Mouse (Mus musculus): ENCODE measurements at regions not wholly inside any gene's neighbourhood (a gene's known extent, or its start where the extent isn't known, plus 50 kb on each side); places are given as distances from the start of the nearest gene placed in this dataset.

DNA sequence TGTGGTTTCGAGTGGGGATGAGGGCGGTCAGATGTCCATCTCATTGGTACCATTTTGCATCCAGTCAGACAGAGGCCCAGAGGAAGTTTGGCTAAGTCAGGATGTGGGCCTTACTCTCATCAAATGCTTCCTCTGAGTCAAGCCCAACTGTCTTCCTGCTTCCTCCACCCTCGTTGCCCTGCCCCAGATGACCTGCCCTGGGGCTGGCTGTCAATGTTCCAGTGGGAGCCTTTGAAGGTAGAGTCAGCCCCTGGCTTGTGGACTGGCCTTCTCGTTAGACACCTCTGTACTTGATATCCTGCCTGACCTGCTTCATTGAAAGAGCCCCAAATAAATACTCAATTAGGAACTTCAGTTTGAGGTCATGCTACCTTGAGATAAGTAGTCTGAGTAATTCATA is 179.4 kb downstream of the Plpp3 start:
- H3K4me2 ChIP-seq (ENCODE audit: low read length), result no peak overlapping the region
- no peaks in the 10 kb centered on the region for H3K36me3 ChIP-seq (ENCODE audit: control insufficient read depth, insufficient read depth, low read length)
- no peak overlapping the region for H3K27ac ChIP-seq (ENCODE audit: low read depth)
- ATAC-seq (replicated peaks; ENCODE audit: low FRiP score, low TSS enrichment, low read depth) (no peak), DNase-seq (ENCODE audit: low spot score) (no peak)
- no peaks in the 10 kb centered on the region for H3K27me3 ChIP-seq (replicated peaks; ENCODE audit: control insufficient read depth, insufficient read depth, low read length)
- no peaks in the 10 kb centered on the region for H3K9me3 ChIP-seq (ENCODE audit: control insufficient read depth, low read length)
- H3K4me1 ChIP-seq (replicated peaks; ENCODE audit: control insufficient read depth, insufficient read depth, low read length), result no peaks in the 10 kb centered on the region
- H3K4me3 ChIP-seq (ENCODE audit: low read depth, low read length), result no peak overlapping the region
- 79% methylated on average over 4 of the region's 4 CpGs for WGBS
- no peak overlapping the region for H3K9ac ChIP-seq (ENCODE audit: low read length)

DNA sequence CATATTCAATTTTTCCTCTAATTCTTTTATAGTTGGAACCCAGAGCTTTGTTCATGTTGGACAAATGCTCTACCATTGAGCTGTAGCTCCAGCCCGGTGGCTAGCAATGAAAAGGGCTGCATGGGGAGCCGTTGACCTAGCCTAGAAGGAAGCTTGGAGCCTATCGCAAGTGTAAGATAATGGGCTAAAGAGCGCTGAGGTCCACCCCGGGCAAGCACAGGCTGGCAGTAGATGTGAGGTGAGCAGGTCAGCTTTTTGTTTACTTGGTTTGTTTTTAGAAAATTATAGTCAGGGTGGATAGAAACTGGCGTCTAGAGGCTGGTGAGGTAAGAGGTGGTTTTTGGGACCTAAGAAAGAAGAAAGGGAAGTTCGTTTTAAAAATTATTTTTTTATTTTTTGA is 181.0 kb downstream of the Plpp3 start:
- no peak overlapping the region for H3K9ac ChIP-seq (ENCODE audit: low read length)
- H3K4me2 ChIP-seq (ENCODE audit: low read length), result no peak overlapping the region
- no peak overlapping the region for H3K4me3 ChIP-seq (ENCODE audit: low read depth, low read length)
- no peaks in the 10 kb centered on the region for H3K36me3 ChIP-seq (ENCODE audit: control insufficient read depth, insufficient read depth, low read length)
- no peak overlapping the region for H3K27ac ChIP-seq (ENCODE audit: low read depth)
- H3K27me3 ChIP-seq (replicated peaks; ENCODE audit: control insufficient read depth, insufficient read depth, low read length), result no peaks in the 10 kb centered on the region
- 71% methylated on average over 7 of the region's 7 CpGs for WGBS
- H3K4me1 ChIP-seq (replicated peaks; ENCODE audit: control insufficient read depth, insufficient read depth, low read length), result no peaks in the 10 kb centered on the region
- no peak for ATAC-seq (replicated peaks; ENCODE audit: low FRiP score, low TSS enrichment, low read depth)
- DNase-seq (ENCODE audit: low spot score), result no peak
- no peaks in the 10 kb centered on the region for H3K9me3 ChIP-seq (ENCODE audit: control insufficient read depth, low read length)

DNA sequence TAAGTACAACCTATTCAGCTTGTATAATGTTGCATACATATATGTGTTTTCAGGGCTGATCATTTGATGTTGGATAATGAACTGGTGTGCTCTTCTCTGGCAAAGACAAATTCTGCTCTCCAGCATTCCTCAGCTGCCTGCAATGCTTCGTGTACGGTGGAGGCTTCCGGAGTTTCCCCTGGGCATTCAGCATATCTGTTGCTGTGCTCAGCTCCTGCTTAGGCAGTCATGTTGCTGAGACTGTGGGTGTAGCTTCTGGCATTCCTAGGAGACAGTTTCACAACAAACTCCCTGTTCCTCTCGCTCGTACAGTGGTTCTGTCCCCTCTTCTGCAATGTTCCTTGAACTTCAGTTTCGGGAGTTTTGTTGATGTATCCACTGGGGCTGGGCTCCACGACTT is 181.7 kb downstream of the Plpp3 start:
- H3K9ac ChIP-seq (ENCODE audit: low read length), result no peak overlapping the region
- no peak for DNase-seq (ENCODE audit: low spot score)
- H3K4me2 ChIP-seq (ENCODE audit: low read length), result no peak overlapping the region
- 53% methylated on average over 7 of the region's 7 CpGs for WGBS
- no peak for ATAC-seq (replicated peaks; ENCODE audit: low FRiP score, low TSS enrichment, low read depth)
- no peaks in the 10 kb centered on the region for H3K9me3 ChIP-seq (ENCODE audit: control insufficient read depth, low read length)
- H3K27ac ChIP-seq (ENCODE audit: low read depth), result no peak overlapping the region
- H3K36me3 ChIP-seq (ENCODE audit: control insufficient read depth, insufficient read depth, low read length), result no peaks in the 10 kb centered on the region
- no peak overlapping the region for H3K4me3 ChIP-seq (ENCODE audit: low read depth, low read length)
- no peaks in the 10 kb centered on the region for H3K27me3 ChIP-seq (replicated peaks; ENCODE audit: control insufficient read depth, insufficient read depth, low read length)
- no peaks in the 10 kb centered on the region for H3K4me1 ChIP-seq (replicated peaks; ENCODE audit: control insufficient read depth, insufficient read depth, low read length)

DNA sequence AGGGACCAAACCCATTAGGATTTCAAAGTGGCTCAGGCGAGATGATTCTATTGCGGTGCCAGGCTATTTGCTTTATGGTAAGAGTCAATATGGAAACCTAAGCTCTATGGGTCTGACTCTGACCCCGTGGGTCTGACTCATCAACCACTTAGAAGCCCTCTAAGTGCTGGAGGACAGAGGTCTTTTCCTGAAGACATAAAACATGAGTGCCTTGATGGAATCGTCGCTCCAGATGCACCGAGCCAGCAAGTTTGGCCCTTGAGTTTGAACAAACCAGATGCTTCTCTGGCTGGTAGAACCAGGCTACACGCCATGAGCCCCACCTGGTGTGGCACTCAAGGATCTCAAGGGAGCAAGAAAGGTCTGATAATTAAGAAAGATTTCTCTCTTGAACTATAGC is 184.1 kb downstream of the Plpp3 start:
- Histone ChIP-seq H3K27ac (ENCODE audit: low read depth) (no peak overlapping the region), H3K4me3 (ENCODE audit: low read depth, low read length) (no peak overlapping the region), H3K9me3 (ENCODE audit: control insufficient read depth, low read length) (no peaks in the 10 kb centered on the region), H3K4me1 (replicated peaks; ENCODE audit: control insufficient read depth, insufficient read depth, low read length) (no peaks in the 10 kb centered on the region), H3K9ac (ENCODE audit: low read length) (no peak overlapping the region), H3K27me3 (replicated peaks; ENCODE audit: control insufficient read depth, insufficient read depth, low read length) (no peaks in the 10 kb centered on the region), H3K36me3 (ENCODE audit: control insufficient read depth, insufficient read depth, low read length) (no peaks in the 10 kb centered on the region), H3K4me2 (ENCODE audit: low read length) (no peak overlapping the region)
- WGBS, result 67% methylated on average over 7 of the region's 7 CpGs
- DNase-seq (ENCODE audit: low spot score) (no peak), ATAC-seq (replicated peaks; ENCODE audit: low FRiP score, low TSS enrichment, low read depth) (no peak)

GRCm38 (mm10) chr4:105346846-105347245 is 189.7 kb downstream of the Plpp3 start:
- Histone ChIP-seq H3K4me3 (ENCODE audit: low read depth, low read length) (no peak overlapping the region), H3K27ac (ENCODE audit: low read depth) (no peak overlapping the region), H3K36me3 (ENCODE audit: control insufficient read depth, insufficient read depth, low read length) (no peaks in the 10 kb centered on the region), H3K4me2 (ENCODE audit: low read length) (no peak overlapping the region), H3K4me1 (replicated peaks; ENCODE audit: control insufficient read depth, insufficient read depth, low read length) (no peaks in the 10 kb centered on the region), H3K9ac (ENCODE audit: low read length) (no peak overlapping the region), H3K27me3 (replicated peaks; ENCODE audit: control insufficient read depth, insufficient read depth, low read length) (no peaks in the 10 kb centered on the region), H3K9me3 (ENCODE audit: control insufficient read depth, low read length) (no peaks in the 10 kb centered on the region)
- DNase-seq (ENCODE audit: low spot score), result no peak
- ATAC-seq (replicated peaks; ENCODE audit: low FRiP score, low TSS enrichment, low read depth), result no peak
- WGBS, result 97% methylated on average over 8 of the region's 8 CpGs

GRCm38 (mm10) chr4:105347911-105348310 is 190.8 kb downstream of the Plpp3 start:
- H3K9me3 ChIP-seq (ENCODE audit: control insufficient read depth, low read length), result no peaks in the 10 kb centered on the region
- no peak overlapping the region for H3K9ac ChIP-seq (ENCODE audit: low read length)
- H3K4me2 ChIP-seq (ENCODE audit: low read length), result no peak overlapping the region
- no peaks in the 10 kb centered on the region for H3K4me1 ChIP-seq (replicated peaks; ENCODE audit: control insufficient read depth, insufficient read depth, low read length)
- no peak overlapping the region for H3K27ac ChIP-seq (ENCODE audit: low read depth)
- 0 out of 2 replicates have a peak, but pooled peaks have one; percentile 27 for ATAC-seq (replicated peaks; ENCODE audit: low FRiP score, low TSS enrichment, low read depth)
- DNase-seq (ENCODE audit: low spot score), result no peak
- H3K36me3 ChIP-seq (ENCODE audit: control insufficient read depth, insufficient read depth, low read length), result no peaks in the 10 kb centered on the region
- H3K27me3 ChIP-seq (replicated peaks; ENCODE audit: control insufficient read depth, insufficient read depth, low read length), result no peaks in the 10 kb centered on the region
- WGBS, result 16% methylated on average over 8 of the region's 8 CpGs
- H3K4me3 ChIP-seq (ENCODE audit: low read depth, low read length), result no peak overlapping the region

- Histone ChIP-seq H3K9ac (ENCODE audit: low read length) (no peak overlapping the region), H3K27ac (ENCODE audit: low read depth) (no peak overlapping the region), H3K9me3 (ENCODE audit: control insufficient read depth, low read length) (no peaks in the 10 kb centered on the region), H3K4me2 (ENCODE audit: low read length) (no peak overlapping the region), H3K4me1 (replicated peaks; ENCODE audit: control insufficient read depth, insufficient read depth, low read length) (no peaks in the 10 kb centered on the region), H3K36me3 (ENCODE audit: control insufficient read depth, insufficient read depth, low read length) (no peaks in the 10 kb centered on the region), H3K4me3 (ENCODE audit: low read depth, low read length) (no peak overlapping the region), H3K27me3 (replicated peaks; ENCODE audit: control insufficient read depth, insufficient read depth, low read length) (no peaks in the 10 kb centered on the region)
- DNase-seq (ENCODE audit: low spot score) (no peak), ATAC-seq (replicated peaks; ENCODE audit: low FRiP score, low TSS enrichment, low read depth) (no peak)
- 93% methylated on average over 8 of the region's 8 CpGs for WGBS
Observed at GRCm38 (mm10) chr4:105349316-105350207, 192.4 kb downstream of the Plpp3 start.

DNA sequence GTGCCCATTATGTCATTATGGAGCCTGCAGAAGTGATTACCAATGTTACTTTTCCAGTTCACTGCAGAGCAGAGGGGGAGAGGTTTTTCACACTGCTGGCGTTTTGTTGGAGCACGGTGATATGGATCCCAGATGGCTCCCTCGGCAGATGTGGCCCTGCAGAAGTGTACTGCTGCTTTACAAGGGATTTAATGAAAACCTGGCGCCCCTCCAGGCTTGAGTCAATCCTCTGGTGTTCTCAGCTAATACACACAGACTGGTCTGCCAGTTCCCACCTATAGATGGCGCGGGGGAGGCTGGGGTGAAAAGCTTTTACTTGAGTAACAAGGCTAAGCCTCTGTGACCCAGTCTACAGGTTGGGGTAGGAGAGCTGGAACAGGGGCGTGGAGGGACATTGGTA is 195.2 kb downstream of the Plpp3 start:
- Histone ChIP-seq H3K27me3 (replicated peaks; ENCODE audit: control insufficient read depth, insufficient read depth, low read length) (no peaks in the 10 kb centered on the region), H3K9ac (ENCODE audit: low read length) (no peak overlapping the region), H3K36me3 (ENCODE audit: control insufficient read depth, insufficient read depth, low read length) (no peaks in the 10 kb centered on the region), H3K4me1 (replicated peaks; ENCODE audit: control insufficient read depth, insufficient read depth, low read length) (no peaks in the 10 kb centered on the region), H3K4me2 (ENCODE audit: low read length) (no peak overlapping the region), H3K9me3 (ENCODE audit: control insufficient read depth, low read length) (no peaks in the 10 kb centered on the region), H3K27ac (ENCODE audit: low read depth) (no peak overlapping the region), H3K4me3 (ENCODE audit: low read depth, low read length) (no peak overlapping the region)
- 51% methylated on average over 7 of the region's 7 CpGs for whole genome bisulfite sequencing
- DNase-seq (ENCODE audit: low spot score) (peak; percentile 61), ATAC-seq (replicated peaks; ENCODE audit: low FRiP score, low TSS enrichment, low read depth) (no peak)

- Histone ChIP-seq H3K9ac (ENCODE audit: low read length) (no peak overlapping the region), H3K27ac (ENCODE audit: low read depth) (no peak overlapping the region), H3K36me3 (ENCODE audit: control insufficient read depth, insufficient read depth, low read length) (no peaks in the 10 kb centered on the region), H3K9me3 (ENCODE audit: control insufficient read depth, low read length) (no peaks in the 10 kb centered on the region), H3K4me1 (replicated peaks; ENCODE audit: control insufficient read depth, insufficient read depth, low read length) (no peaks in the 10 kb centered on the region), H3K27me3 (replicated peaks; ENCODE audit: control insufficient read depth, insufficient read depth, low read length) (no peaks in the 10 kb centered on the region), H3K4me3 (ENCODE audit: low read depth, low read length) (no peak overlapping the region), H3K4me2 (ENCODE audit: low read length) (no peak overlapping the region)
- DNase-seq (ENCODE audit: low spot score), result no peak
- 82% methylated on average over 3 of the region's 3 CpGs for WGBS
- ATAC-seq (replicated peaks; ENCODE audit: low FRiP score, low TSS enrichment, low read depth), result no peak
Observed at GRCm38 (mm10) chr4:105352953-105353352, 195.8 kb downstream of the Plpp3 start.

All from intestine, embryonic 14.5 days (tissue).